Mouse (Mus musculus): ENCODE results near the gene Gm10424. TPM values are rescaled to one million over a fixed set of nuclear protein-coding genes. Genes with fewer than 3 reads are reported as not detected.
"Not testable (repeated sequence)": the region's sequence is repeated elsewhere in the genome, so short reads cannot be mapped to it uniquely, and the experiment has no call there.

The Gm10424 gene
- not detected in 2 replicates for polyA plus RNA-seq (2012; rRNA removed)

- not testable (repeated sequence) for H3K36me3 ChIP-seq (ENCODE audit: control insufficient read depth, insufficient read depth, low read length); H3K27ac ChIP-seq (ENCODE audit: control insufficient read depth, insufficient read depth, low read length); H3K27me3 ChIP-seq (ENCODE audit: control insufficient read depth, insufficient read depth, low read length); DNase-seq; H3K4me1 ChIP-seq (replicated peaks; ENCODE audit: control insufficient read depth, insufficient read depth, low read length); H3K4me3 ChIP-seq (ENCODE audit: control insufficient read depth, insufficient read depth, low read length)
- no CpG with 5 or more reads among the region's 1 CpGs for WGBS
Observed at GRCm38 (mm10) chr5:95272668-95273067, at the start of gene Gm10424. Gene Gm10424, minus strand, starts transcription at chr5:95272768.

GRCm38 (mm10) chr5:95305611-95306010 is 33.0 kb upstream of the Gm10424 start, which contains the start of gene Gm3259:
Gene Gm3259, plus strand, starts transcription at chr5:95305911.
- H3K4me1 ChIP-seq (replicated peaks; ENCODE audit: control insufficient read depth, insufficient read depth, low read length); H3K4me3 ChIP-seq (ENCODE audit: control insufficient read depth, insufficient read depth, low read length); H3K36me3 ChIP-seq (ENCODE audit: control insufficient read depth, insufficient read depth, low read length); H3K27ac ChIP-seq (ENCODE audit: control insufficient read depth, insufficient read depth, low read length); H3K27me3 ChIP-seq (ENCODE audit: control insufficient read depth, insufficient read depth, low read length); DNase-seq: not testable (repeated sequence)
- WGBS: 54% methylated on average over 2 of the region's 2 CpGs

Other genes with a start within 250 kb of the Gm10424 start
- gene Gm7942, start 165.8 kb downstream of the Gm10424 start, polyA plus RNA-seq (2012; rRNA removed): not detected in 2 replicates
- not detected in 2 replicates for gene Gm16513, start 90.1 kb downstream of the Gm10424 start, polyA plus RNA-seq (2012; rRNA removed)
- gene Gm3259, start 33.1 kb upstream of the Gm10424 start, polyA plus RNA-seq (2012; rRNA removed): not detected in 2 replicates
- not detected in 2 replicates for gene D5Ertd577e, start 184.0 kb upstream of the Gm10424 start, polyA plus RNA-seq (2012; rRNA removed)
- not detected in 2 replicates for gene Gm3286, start 238.0 kb upstream of the Gm10424 start, polyA plus RNA-seq (2012; rRNA removed)